Mouse (Mus musculus): ENCODE data around the gene Sptb.

DNA sequence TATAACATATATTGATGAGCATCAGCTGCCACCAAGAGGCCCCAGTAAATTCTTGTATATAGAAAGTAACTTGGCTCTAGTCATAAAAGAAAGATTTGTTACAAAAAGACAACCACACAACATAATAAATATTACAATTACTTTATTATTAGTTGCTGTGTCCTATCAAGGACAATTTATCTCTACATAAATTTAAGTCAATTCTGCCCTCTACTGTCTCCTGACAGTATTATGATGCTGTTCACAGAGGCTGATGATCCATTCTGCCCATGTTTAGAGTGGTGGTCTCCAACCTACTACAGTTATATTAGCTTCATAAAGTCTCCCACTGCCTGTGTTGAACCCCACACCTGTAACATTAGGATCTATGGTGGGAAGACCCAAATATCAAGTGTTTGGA, 10.2 kb upstream of the Sptb start:
- TF ChIP-seq CTCF (IDR thresholded peaks at IDR 0.05; ENCODE audit: low read depth) (peak; percentile 33), EP300 (IDR thresholded peaks at IDR 0.05; ENCODE audit: low read depth) (no peak)

Data from heart, postnatal 0 days (tissue).